Mouse (Mus musculus) layer of hippocampus, adult 9-11 months (tissue): ENCODE measurements around the gene Svop.

Experiments
- DNase-seq: peaks from one replicate; pipeline ENCODE4 v3.0.0; 2022

Svop gene

DNA sequence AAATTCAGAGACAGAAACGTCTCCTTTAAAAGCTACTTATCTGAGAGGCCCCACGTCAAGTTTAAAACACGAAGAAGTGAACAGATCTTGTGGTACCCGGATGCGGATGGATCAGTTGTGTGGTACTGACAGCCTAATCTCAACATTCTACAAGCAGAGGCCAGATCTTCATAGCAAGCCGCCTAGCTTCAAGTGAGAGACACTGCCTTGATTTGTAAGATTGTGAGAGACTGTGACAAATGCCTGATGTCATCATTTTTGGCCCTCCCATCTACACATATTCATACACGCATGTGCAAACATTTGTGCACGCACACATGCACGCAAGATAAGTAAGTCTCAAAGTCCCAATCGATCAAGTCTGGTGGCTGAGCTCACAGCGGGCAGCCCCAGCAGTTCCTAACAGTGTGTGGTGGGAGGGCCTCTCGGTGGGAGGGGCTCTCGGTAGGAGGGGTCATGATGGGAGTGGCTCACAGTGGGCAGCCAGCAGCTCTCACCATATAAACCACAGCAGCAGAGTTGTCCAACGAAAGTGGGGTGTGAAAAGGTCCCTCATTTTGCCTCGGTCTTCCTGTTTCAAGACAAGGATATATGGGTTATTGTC lies 49.9 kb downstream of the Svop start:
- no peak for DNase-seq

DNA sequence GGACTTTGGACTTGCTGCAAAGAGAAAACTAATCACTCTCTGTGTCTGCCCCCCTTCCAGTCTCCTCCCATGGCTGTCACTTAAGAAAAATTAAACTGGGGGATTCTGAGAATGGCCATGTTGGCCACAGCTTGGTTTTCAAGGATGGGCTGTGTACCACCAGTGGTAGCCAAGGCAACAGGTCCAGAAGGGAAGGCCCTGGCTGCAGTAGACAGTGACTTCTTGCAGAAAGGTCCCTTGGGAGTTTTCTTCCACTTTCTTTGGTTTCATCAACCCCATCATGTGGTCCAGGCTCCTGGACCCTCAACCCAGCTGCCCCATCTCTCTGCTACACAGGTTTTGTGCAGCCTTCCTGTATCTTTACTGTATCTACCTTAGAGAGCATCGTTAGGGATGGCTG lies 50.5 kb downstream of the Svop start:
- no peak for DNase-seq

- no peak for DNase-seq
Observed at GRCm38 (mm10) chr5:114040508-114040907, 50.9 kb downstream of the Svop start.

GRCm38 (mm10) chr5:114035111-114035510 lies 56.3 kb downstream of the Svop start:
- no peak for DNase-seq

GRCm38 (mm10) chr5:114034393-114034792 lies 57.0 kb downstream of the Svop start:
- no peak for DNase-seq

DNA sequence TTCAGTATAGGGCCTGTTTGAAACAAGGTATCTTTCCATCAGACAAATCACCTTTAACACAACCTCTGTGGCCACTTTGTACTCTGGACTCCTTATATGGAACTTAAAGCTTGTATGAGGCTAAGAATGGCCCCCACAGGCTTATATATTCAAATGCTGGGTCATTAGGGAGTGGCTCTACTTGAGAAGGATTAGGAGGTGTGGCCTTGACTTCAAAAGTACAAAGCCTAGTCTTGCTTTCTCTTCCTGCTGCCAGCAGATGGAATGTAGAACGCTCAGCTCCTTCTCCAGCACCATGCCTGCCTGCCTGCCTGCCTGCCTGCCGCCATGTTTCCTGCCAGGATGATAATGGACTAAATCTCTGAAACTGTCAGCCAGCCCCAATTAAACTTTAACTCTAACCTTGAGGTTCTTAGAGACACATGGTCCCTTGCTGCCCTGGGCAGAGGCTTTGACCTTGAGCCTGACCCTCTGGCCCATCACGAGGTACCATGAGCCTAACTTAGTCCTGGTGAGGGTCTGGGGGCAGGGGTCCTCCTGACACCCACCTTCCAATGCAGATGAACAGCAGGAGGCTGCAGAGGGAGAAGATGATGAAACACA lies 59.1 kb downstream of the Svop start:
- DNase-seq, result no peak

GRCm38 (mm10) chr5:114030652-114031051 lies 60.7 kb downstream of the Svop start:
- no peak for DNase-seq

GRCm38 (mm10) chr5:114028111-114028510 lies 63.3 kb downstream of the Svop start:
- no peak for DNase-seq

- DNase-seq, result no peak
Observed at GRCm38 (mm10) chr5:114027217-114027944, 64.0 kb downstream of the Svop start.

- DNase-seq, result no peak
Observed at GRCm38 (mm10) chr5:114024885-114025284, 66.5 kb downstream of the Svop start.

DNA sequence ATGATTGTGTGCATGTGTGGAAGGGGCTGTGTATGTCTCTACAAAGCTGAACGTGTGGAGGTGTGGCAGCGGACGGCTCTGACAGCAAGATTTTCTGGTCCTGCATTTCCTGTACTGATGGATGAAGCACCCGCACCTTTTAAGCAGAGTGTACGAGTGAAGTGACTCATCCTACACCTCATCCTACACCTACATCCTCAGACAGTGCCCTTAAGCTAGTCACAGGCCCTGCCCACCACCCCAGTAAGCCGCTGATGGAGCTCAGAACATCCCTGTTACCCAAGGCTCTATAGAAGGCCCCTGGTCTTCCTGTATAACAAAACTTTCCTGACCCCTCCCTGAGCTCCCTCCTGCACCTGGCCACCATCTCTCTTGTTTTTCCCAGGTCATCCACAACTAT lies 67.0 kb downstream of the Svop start:
- no peak for DNase-seq

DNA sequence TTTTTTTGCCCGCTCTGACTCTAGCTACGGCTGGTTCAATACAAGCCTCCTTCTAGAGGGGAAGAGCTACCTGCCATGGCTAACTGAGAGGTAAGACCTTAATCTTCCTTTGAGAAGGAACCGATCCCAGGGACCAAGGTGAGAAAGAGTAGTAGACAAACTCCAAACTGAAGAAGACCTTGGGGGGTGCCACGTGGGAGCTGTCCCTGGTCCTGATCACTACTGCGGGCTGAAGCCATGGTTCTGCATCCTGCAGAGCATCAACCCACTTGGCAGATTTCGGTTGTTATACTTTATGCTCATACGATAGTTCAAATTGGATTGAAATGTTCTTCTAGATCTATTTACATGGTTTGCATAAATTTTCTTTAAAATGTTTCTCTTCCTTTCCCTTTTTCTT lies 76.2 kb downstream of the Svop start:
- no peak for DNase-seq

DNA sequence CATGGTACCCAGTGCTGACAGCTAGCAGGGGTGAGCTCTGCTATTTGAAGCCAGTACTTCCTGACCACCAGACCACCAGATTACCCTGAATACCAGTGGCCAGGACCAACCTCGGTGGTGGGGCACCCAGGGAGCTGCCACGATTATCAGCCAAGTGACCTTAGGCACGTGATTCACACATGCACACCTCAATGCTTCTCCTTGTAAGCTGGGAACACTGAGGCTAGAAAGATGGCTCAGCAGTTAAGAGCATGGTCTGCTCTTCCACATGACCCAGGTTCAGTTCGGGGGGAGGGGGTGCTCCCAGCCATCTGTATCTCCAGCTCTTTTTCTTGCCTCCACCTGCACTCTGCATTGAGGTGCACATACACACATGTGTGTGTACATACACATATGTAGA lies 82.3 kb downstream of the Svop start:
- DNase-seq, result no peak

- DNase-seq, result no peak
Observed at GRCm38 (mm10) chr5:114007753-114008453, 83.5 kb downstream of the Svop start.

DNA sequence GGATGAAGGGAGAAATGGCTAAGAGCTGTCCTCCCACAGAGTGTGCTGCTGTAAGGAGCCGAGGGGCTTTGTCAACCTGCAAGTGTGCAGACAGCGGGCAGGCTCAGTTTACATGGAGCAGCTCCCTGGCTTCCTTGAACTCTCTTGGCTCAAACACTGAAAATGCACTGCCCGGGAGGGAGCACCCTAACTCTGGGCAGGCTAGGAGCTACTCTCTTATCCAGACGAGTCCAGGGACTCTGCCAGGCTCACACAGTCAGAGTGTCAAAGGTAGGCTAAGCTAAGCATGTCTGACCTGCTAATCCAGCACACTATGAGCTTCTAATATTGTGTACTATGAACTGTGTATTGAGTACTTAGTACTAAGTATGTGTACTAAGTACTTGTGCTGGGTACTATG lies 84.4 kb downstream of the Svop start:
- no peak for DNase-seq

- no peak for DNase-seq
Observed at GRCm38 (mm10) chr5:114005100-114005499, 86.3 kb downstream of the Svop start.

- no peak for DNase-seq
Observed at GRCm38 (mm10) chr5:114004573-114004972, 86.8 kb downstream of the Svop start.

DNA sequence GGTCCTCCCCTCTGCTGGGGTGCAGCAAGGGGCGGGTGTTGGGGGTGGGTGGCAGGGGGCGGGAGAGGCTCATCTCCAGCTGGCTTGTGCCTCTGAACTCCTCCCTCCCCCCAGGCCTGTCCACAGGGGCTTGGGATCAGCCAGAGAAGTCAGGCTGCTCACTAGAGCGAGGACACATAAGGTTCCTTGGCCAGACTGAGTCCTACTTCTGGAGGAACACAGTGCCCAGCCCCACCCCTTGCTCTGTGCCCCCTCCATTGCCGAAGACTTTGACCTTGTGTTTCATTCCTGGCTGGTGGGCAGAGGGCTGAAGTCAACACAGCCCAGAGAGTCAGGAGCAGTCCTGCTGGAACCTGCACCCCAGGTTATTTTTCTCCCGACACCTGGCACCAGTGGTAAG lies 87.8 kb downstream of the Svop start, which contains the start of gene Dao:
TSS of gene Dao (plus strand) at position 162 of the 400 bp plus-strand sequence.
- no peak for DNase-seq

DNA sequence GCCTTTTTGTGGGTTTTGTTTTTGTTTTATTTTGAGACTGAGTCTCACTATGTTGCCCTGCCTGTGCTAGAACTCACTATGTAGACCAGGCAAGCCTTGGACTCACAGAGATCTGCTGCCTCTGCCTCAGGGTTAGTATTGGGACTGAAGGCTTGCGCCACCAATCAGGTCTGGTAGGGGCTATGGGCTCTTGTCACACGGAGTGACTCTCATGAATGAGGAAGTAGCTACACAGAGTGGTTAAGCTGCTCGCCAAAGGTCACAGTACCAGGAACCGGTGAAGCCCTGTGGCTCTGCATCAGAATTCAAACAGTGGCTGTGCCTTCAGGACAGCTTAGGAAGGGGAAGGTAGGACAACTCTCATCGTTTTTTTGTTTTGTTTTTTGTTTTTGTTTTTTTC lies 92.0 kb downstream of the Svop start:
- no peak for DNase-seq

DNA sequence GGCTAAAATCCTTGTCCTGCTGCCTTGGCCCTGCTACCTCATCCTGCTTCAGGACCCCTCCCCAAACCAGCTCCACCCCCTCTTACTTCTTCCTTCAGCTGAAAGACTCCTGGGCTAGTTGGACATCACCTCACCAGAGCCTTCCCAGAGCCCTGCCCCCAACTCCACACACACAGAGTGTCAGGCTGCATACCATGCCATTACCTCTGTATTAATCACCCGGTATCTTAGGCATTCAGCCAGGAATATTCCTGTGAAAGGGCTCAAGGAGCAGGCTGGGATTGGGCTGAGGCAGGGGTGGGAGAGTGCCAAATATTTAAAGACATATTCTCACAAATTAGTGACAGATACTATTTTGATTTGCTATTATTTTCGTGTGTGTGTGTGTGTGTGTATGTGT lies 94.9 kb downstream of the Svop start:
- DNase-seq, result no peak

- DNase-seq, result peak; percentile 84
Observed at GRCm38 (mm10) chr5:113993487-113994465, 97.6 kb downstream of the Svop start, which contains the start of gene Ssh1. TSS of gene Ssh1 (minus strand) at chr5:113993894.

DNA sequence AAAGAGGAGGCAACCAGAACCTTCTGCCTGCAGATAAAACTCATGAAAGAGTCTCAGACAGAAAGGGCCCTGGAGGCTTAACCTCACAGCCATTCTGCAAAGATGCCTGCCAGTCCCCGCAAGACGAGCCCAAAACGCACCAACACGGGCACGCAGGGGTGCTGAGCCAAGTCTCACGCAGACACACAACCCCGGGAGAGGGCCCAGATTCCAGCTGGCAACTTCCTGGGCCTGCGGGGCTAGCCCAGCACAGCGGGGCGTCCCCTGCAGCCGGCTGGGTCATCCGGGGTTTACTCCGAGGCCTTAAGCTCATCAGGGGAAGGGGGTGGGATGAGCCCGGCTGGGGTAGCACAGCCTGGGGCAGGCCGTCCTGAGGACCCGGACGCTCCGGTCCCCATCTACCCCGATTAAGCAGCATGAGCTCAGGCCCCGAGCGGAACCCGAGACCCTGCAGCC lies 98.3 kb downstream of the Svop start:
- DNase-seq, result no peak
